Mouse (Mus musculus): ENCODE measurements at regions not wholly inside any gene's neighbourhood (a gene's known extent, or its start where the extent isn't known, plus 50 kb on each side); places are given as distances from the start of the nearest gene placed in this dataset.

DNA sequence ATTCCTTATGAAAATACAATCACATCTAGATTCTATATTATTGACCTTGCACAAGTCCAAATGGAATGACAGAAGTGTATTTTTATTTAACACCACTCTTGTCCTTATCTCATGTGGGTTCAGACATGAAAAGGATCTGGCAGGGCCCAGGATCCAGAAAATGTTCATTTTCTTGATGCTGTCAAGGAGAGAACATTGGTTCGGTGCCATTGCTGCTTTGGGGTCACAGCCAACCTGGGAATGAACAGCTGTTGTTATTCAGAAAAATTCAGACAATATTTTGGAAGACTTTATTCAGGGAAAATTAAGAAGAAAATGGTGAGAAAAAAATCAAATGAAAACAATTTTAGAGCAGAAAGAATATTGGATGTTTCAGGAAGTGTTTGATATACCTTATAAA is 590.0 kb downstream of the Iqcm start:
- peak in 1 of 2 experiments; percentile 11 for DNase-seq

DNA sequence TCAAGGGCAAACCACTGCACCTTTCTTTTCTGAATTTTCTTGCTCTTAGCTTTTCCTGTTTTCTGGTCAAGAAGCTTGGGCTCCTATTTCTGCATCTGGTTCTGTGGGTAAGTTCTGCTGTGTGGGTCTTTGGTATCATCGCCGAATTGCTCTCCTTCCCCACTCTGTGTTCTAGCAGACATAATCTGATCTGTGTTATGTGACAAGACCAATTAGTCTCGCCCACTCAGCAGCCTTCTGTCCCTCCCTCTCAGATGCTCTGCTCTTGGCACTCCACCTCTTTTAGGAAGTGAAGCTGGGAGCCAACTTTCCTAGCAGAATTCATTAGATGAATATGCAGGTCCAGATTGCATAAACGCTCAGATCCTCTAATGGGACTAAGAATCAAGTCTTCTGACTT is 603.5 kb downstream of the Iqcm start:
- intact Hi-C loops (cut with DNase I): no loop called here
- no peak for DNase-seq

More for the DNA sequence above, 590.0 kb downstream of the Iqcm start:
- intact Hi-C loops (cut with DNase I): no loop called here

DNA sequence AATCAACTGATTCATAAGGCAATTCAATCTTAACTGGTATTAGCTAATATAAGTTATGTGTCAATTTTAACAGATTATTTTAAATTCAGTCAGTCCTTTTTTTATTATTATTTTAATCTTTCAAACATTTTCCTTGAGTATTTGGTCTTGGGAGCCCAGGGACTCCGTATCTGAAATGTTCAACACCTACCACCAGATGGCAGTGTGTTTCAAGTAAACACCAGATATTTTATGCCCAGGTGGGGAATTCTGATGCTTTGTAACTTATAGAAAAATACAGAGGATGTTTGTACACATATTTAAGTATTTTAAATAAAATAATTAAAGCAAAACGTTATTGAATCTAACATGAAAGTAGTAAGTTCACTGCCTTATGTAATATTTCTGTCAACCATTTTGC is 619.2 kb downstream of the Iqcm start:
- intact Hi-C loops (cut with DNase I): loop anchor here (5.0 to 10.0 kb wide), 2 partner anchors 830 to 1247 kb away; partner anchors contain the start of gene Nr3c2
- DNase-seq: peak in 1 of 2 experiments; percentile 4

DNA sequence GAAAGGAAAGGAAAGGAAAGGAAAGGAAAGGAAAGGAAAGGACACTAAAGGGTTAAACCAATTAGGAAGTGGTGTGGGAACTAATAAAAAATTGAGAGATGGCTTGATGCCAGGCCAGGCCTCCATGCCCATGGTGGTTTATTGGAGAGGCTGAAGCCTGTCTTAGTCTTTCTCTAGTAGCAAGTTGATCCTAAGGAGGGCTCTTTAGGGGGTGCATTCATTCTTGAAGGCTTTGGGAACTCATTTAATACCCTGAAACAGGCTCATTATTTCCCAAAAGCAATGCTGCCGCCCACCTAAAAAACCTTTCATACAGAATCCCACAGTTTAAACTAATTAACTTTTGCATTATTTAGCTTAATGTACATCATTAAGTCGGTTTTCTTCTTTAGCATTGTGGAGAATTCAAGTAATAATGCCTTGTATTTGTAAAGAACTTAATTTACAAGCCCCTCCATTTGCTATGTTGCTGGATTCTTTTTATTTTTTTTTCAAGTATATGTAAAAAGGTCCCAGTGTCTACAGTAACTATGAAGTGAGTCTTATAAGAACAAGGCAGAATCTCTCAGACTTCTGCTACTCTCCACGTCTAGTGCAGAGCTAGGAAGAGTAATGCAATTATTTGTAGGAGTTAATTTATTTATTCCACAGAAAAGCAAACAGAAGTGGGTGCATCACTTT is 624.3 kb downstream of the Iqcm start:
- DNase-seq: no peak
- intact Hi-C loops (cut with DNase I): no loop called here

DNA sequence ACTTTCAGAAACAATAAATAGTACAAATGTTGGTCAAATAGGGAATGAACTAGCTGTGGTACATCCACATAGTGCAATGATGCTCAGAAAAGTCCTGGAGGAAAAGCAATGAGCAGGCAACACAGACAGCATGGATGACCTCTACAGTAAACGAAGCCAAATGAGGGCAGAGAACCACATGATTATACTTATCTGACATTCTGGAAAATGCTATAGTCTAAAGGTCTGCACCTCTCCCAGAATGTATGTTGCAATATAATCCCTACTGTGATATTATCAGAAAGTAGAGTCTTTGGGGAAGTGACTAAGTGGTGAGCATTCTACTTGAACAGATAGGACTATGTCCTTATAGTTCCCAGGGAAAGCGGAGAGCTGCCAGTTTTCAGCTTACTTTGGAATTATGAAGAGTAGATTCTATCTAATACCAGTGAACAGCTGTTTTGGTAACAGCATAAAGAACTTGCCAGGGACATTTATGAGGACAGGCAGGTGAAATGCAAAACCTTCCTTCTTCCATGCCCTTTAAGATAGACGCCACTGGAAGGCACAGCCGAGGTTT is 672.2 kb downstream of the Iqcm start:
- no peak for DNase-seq
- intact Hi-C loops (cut with DNase I): no loop called here

DNA sequence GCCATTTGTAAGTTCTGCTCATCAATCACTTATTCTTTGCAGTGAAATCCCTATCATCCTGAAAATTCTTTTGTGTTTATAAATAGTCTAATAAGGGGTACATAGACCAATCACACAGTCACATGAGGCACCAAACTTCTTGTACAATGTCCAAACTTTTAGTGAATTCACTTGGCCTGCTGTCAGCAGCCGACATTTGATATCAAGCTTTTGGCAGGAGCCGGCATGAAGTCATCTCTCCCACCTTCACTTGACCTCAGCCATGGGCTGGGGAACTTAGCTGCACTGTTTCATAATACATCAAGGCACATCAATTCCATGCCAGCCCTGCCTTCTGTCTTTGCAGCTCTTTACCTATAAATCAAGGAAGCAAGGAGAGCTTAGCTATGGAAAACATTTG is 679.0 kb downstream of the Iqcm start:
- DNase-seq: peak; percentile 55 to 61
- intact Hi-C loops (cut with DNase I): no loop called here

DNA sequence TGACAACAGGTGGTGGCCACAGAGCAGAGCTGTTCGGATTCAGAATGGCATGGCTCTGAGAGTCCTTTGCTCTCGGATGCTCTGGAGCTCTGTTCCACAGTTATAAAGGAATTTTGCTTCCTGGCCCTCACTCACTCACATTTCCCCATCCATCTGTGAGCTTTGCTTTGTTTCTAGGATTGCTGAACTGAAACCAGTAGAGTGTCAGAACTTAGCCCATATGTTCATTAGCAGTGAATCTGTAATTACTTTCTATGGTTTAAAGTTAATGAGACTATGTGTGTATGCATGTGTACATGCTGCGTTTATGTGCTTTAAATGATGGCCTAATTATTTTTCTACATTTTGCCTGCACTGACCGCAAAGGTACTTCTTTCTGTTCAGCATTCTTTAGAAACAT is 688.7 kb downstream of the Iqcm start:
- DNase-seq: no peak
- intact Hi-C loops (cut with DNase I): no loop called here

DNA sequence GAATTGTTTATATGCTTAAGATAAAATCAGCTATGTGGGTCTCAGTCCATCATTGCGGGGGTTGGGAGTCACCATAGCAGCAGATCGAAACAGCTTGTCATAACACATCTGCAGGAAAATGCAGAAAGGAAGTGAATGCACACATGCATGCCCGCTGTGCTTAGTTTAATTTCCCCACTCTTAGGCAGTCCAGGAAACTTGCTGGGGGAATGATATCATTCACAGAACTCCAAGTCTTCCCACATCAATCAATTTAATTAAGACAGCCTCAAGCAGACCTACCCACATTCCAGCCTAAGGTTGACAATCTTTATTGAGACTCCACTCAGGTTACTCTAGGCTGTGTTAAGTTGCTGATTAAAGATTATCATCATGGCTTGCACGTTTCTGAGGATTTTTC is 700.2 kb downstream of the Iqcm start:
- no peak for DNase-seq
- intact Hi-C loops (cut with DNase I): no loop called here

DNA sequence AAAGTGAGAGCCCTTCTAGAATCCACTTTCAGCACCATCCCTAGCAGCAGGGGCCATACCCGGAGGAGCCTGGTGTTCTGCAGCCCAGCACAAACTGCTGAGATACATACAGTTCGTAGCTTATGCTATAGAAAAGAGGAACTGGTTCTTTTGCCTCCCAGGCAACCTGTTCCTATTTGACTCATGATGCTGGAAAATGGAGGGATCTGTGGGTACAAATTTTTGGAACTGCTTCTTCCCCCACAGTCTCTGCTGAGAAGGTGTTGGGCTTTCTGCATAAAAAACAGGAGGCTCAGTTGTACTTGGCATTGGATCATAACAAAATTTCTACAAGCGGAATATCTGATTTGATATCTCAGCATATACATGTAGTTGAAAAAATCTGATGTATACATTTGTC is 716.7 kb upstream of the Nr3c2 start:
- intact Hi-C loops (cut with DNase I): no loop called here
- DNase-seq: no peak

DNA sequence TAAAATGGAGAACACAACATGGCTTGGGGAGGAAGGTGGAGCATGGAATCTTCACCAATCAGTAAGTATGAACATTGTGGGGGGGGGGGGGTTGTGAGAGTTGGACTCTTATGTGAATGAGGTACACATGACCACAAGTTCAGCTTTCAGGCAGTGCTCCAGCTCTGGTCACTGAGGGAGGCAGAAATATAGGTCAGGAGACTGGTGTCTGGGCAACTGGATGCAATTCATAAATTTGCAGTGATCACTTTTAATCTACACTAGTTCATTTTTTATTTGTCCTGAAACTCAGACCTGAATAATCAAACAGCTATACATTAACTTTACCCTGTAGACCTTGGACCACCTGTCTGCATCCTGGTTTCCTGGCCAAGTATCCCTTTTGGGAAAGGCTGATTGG is 715.4 kb upstream of the Nr3c2 start:
- intact Hi-C loops (cut with DNase I): no loop called here
- no peak for DNase-seq

DNA sequence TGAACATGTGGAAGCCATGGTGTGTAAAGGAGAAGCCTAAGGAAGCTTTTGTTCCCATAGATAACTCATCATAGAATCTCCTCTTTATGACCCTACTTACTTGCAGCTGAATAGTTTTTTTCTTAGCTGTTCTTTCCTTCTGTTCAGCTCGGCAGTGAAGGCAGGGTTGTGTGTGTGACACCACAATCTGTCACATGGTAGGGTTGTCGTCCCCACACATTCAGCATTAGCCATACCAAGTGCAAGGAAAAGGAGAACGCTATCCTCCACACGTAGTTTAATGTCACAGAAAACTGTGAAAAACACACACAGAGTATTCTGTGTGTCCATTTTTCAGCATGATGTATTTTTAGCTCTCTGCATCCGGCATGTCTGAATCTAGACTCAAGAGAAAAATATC is 711.9 kb upstream of the Nr3c2 start:
- no peak for DNase-seq
- intact Hi-C loops (cut with DNase I): no loop called here

DNA sequence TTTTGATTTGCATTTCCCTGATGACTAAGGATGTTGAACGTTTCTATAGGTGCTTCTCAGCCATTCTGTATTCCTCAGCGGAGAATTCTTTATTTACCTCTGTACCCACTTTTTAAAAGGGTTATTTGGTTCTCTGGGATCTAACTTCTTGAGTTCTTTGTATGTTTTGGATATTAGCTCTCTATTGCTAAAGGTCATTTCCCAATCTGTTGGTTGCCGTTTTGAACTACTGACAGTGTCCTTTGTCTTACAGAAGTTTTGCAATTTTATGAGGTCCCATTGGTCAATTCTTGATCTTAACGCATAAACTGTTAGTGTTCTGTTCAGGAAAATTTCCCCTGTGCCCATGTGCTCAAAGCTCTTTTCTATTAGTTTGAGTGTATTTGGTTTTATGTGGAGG is 687.4 kb upstream of the Nr3c2 start:
- intact Hi-C loops (cut with DNase I): no loop called here
- DNase-seq: no peak

DNA sequence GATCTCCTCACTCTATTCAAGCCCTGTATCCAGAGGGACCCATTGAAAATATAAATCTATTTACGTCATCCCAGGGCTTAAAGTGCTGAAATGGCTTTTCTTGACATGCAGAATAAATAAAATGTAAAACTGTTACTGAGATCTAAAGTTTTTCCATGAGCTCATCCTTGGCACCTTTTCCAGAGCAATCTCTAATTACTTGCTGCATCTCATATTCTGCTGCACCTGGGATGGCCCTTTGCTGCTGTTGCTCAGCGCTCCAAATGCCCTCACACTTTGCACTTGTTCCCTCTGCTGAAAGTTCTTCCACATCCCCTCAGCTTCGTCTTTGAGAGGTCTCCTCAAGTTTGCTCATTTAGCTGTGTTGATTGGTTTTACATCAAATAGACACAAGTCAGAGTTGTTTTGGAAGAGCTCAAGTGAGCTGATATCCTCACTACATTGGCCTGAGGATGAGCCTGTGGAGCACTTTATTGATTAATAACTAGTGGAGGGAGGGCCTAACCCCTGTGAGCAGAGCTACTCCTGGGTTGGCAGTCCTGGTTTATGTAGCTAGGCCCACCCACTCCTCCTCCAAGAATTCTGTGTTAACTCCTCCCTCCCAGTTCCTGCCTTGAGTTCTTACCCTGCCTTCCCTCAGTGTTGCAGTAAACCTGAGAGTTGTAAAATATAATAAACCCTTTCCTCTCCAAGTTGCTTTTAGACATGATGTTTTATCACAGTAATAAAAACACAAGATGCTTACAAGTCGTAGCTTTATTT is 681.2 kb upstream of the Nr3c2 start:
- no peak for DNase-seq
- intact Hi-C loops (cut with DNase I): no loop called here

DNA sequence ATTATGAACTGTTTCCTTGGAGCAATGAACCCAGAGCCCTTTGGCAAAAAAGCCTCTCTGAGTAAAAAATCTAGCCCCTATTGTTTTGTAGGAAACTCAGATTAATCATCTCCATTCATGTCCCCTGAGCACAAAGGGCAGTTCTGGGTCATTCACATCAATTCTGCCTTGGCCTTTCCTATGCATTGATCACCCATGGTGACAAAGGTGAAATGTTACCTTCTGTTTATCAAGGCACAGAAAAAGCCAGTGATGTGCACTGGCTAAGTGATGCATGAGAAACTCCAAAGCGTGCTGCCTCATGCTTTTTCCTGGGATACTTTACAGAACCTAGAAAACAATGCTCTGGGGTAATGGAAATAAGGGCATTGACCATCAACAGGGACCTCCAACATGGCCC is 668.4 kb upstream of the Nr3c2 start:
- no peak for DNase-seq
- intact Hi-C loops (cut with DNase I): no loop called here

DNA sequence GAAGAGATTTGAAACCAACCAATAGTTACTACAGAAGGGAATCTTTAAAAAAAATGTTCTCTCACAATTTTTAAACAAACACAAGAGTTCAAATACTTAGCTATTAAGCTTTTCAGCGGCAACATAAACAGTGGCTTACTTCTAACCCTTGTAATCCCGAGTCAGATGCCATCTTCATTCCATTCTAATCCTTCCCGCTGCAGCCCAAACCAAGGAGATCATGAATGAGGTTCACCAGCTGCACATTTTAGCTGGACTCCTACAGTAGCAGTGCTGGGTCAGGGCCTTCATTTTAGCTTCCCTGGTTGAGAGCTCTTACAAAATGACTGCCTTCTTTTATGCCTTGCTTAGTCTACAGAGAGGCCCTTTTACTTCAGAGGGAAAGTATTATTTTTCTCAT is 650.0 kb upstream of the Nr3c2 start:
- intact Hi-C loops (cut with DNase I): no loop called here
- DNase-seq: no peak

DNA sequence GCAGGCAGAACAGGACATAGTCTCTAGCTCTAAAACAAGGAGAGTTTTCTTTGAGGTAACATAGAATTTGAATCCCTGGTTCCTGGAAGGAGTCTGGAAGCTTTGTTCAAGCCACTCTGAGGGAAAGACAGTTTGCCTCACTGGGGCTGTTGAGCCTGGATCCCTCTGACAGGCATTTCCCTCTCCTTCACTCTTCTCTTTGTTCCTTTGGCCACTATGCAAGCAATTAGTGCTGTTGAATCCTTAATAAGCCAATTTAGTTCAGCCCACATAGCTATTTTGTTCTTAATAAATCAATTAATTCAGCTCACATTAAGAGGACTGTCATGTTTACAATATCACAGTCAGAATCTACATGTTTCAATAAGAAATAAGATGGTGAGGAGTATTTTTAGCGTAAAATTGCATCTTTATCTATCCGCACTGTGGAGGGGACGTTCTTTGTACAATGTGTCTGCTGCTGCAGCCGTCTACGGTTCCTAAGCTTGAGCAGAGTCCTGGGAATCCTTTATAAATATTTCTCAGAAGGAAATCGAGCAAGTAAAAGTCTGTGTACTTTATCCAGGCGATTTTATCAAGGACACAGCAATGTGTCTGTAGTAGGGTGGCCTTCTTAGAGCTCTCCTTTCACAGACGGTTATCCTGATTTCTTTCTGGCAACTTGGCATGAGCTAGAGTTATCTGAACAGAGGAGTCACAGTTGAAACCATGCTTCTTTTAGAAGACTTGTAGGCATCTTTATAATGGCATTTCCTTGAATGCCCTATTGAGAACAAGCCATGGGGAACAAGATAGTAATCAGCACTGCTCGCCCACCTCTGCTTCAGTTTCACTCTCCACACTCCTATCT is 646.9 kb upstream of the Nr3c2 start:
- intact Hi-C loops (cut with DNase I): no loop called here
- DNase-seq: no peak

Data from heart, postnatal 36 days (tissue).